Mouse (Mus musculus) liver, embryonic 18 days (tissue): Measurements from ENCODE around the gene Olfr136. TPM values are rescaled to one million over a fixed set of nuclear protein-coding genes. Genes with fewer than 3 reads are reported as not detected.

Source experiments
- polyA plus RNA-seq: library from polyadenylated mRNA; depleted of rRNA; stranded (reverse); fragments of >200 nt; gene quantifications from 2 replicates; pipeline ENCODE4 v1.2.3, GENCODE M21; 2012; rRNA removed

The Olfr136 gene
- not detected in 2 replicates for polyA plus RNA-seq

DNA sequence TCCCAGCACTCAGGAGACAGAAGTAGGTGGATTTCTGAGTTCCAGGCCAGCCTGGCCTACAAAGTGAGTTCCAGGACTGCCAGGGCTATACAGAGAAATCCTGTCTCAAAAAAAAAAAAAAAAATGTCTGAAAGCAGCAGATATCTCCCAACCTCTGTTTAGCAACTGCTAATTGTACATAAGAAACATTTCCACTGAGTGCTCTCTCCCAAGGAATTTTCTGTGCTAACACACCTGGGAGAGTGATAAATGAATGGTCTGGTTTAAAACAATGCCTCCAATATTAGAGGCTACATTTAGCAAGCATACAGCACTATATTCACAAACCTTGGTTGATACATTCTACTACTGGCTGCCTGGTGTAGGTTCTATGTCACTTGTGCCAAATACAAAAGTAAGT lies at the start of gene Olfr136:
Olfr136 (plus strand) TSS at position 301 of the 400 bp plus-strand sequence.

DNA sequence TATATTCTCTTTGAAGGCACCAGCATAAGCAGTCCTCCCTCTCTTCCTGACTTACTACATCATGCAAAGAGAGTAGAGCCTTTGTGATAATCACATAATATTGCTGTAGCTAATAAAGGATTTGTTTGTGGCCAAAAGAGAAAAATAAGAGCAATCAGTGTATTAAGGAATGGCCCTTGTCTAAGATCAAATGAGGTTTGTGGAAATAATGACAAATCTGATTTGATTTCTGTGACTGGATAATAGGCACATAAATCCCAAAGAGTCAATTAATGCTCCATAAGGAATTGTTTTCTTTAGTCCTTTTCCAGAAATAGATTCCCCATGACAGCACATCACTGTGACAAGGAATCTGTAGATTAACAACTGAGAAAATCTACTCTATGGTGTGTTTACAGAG lies 22.2 kb upstream of the Olfr136 start, which contains the start of gene Olfr137:
Olfr137 (minus strand) TSS at position 101 of the 400 bp plus-strand sequence.

Other genes starting within 250 kb of the Olfr136 start
- gene Olfr131, start 241.1 kb upstream of the Olfr136 start, polyA plus RNA-seq = not detected in 2 replicates
- not detected in 2 replicates for gene Olfr132, start 195.3 kb upstream of the Olfr136 start, polyA plus RNA-seq
- gene Olfr133, start 184.6 kb upstream of the Olfr136 start, polyA plus RNA-seq = not detected in 2 replicates
- not detected in 2 replicates for gene Olfr134, start 158.4 kb upstream of the Olfr136 start, polyA plus RNA-seq
- not detected in 2 replicates for gene Olfr135, start 125.5 kb upstream of the Olfr136 start, polyA plus RNA-seq
- gene Olfr138, start 68.8 kb upstream of the Olfr136 start, polyA plus RNA-seq = not detected in 2 replicates
- not detected in 2 replicates for gene Olfr137, start 22.3 kb upstream of the Olfr136 start, polyA plus RNA-seq
- gene Esp36, start 90.4 kb downstream of the Olfr136 start, polyA plus RNA-seq = not detected in 2 replicates
- not detected in 2 replicates for gene Esp34, start 224.4 kb downstream of the Olfr136 start, polyA plus RNA-seq